Mouse (Mus musculus): ENCODE data around the gene Slco6c1.

Slco6c1 gene

DNA sequence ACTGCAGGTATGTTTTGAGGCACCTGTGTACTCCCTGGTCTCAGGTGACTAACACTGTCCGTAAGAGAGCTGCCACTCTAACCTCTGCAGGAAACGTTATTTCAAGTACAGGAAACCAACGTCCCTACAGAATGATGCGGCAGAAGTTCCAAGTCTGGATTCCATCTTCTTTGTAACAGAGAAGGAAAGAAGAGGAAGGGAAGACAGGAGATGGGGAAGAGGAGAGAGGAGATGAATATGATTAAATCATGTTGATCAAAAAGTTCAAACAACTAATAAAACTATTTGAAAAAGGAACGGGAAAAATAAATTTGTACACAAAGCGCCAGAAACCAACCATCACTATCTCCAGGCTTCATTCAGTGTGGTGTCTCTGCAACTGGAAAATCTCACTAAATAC, at the start of gene Slco6c1:
TSS of gene Slco6c1 (minus strand) at position 101 of the 400 bp plus-strand sequence.
- no peak for DNase-seq (ENCODE audit: low spot score in 2 of 2)

DNA sequence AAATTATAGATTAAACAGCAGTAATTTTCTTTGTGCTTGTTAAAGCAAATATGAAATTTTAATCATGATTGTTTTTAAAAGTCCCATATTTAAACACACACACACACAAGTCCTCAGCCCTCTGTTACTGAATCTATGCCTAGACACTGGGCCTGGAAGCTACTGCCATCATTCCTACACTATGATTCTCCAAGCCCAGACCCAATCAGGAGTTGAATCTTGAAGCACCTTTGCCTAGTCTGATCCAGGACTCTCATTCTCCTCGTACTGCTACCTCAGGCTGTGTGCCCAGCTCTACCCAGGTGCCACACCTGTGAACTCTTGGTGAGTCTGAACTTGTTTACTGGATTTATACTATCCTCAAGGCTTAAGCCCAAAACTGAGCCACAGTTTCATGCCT, 89.1 kb downstream of the Slco6c1 start:
- DNase-seq (ENCODE audit: low spot score in 2 of 2): no peak

DNA sequence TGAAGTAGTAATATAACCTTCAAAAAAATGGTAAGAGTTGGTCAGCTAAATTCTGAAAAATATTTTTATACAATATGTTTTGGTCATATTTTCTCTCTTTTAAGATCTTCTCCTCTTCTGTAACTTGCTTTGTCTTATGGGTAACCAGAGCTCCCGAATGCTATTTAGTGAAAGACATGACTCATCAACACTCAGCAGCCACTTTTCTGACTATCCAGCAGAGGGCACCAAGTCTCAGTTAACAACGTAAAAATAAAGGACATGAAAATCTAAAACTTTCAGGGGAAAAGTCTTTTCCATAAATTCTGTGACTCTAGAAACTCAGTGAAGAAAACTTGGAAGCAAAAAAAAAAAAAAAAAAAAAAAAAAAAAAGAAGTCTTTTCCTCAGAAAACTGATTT, 89.6 kb downstream of the Slco6c1 start:
- peak in 1 of 2 experiments; percentile 7 for DNase-seq (ENCODE audit: low spot score in 2 of 2)

DNA sequence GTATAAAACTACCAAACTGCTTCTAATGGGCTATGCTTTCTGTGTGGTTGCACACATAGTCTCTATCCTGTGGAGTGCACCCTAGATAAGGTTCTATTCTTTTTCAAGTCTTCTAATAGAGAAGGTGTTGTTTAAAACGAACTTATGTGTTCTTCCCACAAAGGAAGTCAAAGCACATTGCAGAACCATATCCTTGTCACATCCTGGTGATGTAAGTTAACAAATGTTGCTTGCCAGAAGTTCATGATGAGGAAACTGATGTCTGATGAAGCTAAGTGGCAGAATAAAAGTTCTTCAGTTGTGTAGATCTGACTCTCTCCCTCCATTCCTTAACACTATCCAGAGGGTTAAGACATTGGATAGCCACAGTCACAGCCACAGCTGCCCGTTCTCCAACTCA, 90.1 kb downstream of the Slco6c1 start:
- DNase-seq (ENCODE audit: low spot score in 2 of 2): no peak

DNA sequence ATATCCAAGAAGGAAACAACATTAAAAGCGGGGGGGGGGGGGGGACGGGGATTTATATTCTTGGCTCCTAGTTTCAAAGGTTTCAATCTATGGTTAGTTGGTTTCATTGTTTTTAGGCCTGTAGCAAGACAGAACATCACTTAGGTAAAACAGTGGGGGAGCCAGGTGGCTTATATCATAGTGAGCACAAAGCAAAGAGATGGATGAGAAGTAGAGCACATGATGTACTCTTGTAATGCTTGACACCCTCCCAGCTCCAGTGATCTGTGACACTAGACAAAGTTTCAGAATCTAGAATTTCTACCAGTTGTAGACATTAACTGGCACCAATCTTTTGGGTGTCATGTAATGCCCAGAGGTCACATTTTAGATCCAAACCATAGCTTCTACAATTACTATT, 106.7 kb downstream of the Slco6c1 start:
- no peak for DNase-seq (ENCODE audit: low spot score in 2 of 2)

DNA sequence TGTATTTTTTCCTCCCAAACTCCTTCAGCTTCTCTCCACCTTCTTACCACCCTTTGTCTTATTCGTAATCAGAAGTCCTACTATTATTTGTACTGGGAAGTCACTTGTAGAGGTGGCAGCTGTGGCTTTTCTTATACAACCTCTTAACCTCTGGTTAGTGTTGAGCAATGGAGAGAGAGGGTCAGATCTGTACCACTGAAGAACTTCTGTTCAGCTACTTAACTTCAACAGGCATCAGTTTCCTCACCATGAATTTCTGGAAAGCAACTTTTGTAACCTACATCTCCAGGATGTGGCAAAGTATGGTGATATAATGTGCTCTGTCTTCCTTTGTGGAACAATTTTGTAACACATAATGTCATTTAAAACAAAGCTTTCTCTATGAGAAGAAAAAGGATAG, 108.7 kb downstream of the Slco6c1 start:
- no peak for DNase-seq (ENCODE audit: low spot score in 2 of 2)

DNA sequence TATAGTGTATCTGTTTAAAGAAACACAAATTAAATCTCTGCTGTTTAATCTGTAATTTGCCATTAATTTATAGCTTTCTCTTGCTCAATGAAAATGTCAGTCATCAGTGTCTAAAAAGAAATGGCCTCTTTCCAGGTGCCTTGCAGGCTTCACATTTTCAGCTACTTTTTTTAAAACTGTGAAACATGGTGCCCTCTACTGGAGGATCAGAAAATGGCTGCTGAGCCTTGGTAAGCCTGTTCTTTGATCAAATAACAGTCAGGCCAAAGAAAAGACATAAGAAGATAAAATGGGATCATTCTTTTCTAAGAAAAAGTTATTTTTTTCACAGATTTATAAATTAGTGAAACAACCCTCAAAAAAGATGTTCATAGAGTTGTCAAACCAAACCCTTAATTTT, 109.1 kb downstream of the Slco6c1 start:
- DNase-seq (ENCODE audit: low spot score in 2 of 2): peak in 1 of 2 experiments; percentile 55
